Mouse (Mus musculus): ENCODE data around the gene Nanog. TPM values are rescaled to one million over a fixed set of nuclear protein-coding genes. Genes with fewer than 3 reads are reported as not detected.
"Not testable (repeated sequence)": the region's sequence is repeated elsewhere in the genome, so short reads cannot be mapped to it uniquely, and the experiment has no call there.

Gene Nanog
- polyA plus RNA-seq, 1 experiment from 2014 or later, result 0.11 TPM

GRCm38 (mm10) chr6:122695398-122695797, 11.9 kb upstream of the Nanog start:
- Histone ChIP-seq H3K9ac (ENCODE audit: low read depth, low read length) (no peak overlapping the region), H3K4me2 (ENCODE audit: low read depth, low read length) (no peak overlapping the region), H3K27me3 (replicated peaks; ENCODE audit: control insufficient read depth, insufficient read depth, low read length) (no peaks in the 10 kb centered on the region), H3K4me1 (ENCODE audit: control insufficient read depth, insufficient read depth, low read length) (no peaks in the 10 kb centered on the region), H3K36me3 (ENCODE audit: control insufficient read depth, insufficient read depth, low read length) (no peaks in the 10 kb centered on the region), H3K4me3 (ENCODE audit: low read depth, low read length) (no peak overlapping the region), H3K27ac (replicated peaks; ENCODE audit: low read depth, low read length) (no peak overlapping the region), H3K9me3 (ENCODE audit: control insufficient read depth, low read length) (no peaks in the 10 kb centered on the region)
- DNase-seq (ENCODE audit: low spot score) (no peak), ATAC-seq (ENCODE audit: low read depth) (no peak)
- 88% methylated on average over 3 of the region's 3 CpGs for WGBS

DNA sequence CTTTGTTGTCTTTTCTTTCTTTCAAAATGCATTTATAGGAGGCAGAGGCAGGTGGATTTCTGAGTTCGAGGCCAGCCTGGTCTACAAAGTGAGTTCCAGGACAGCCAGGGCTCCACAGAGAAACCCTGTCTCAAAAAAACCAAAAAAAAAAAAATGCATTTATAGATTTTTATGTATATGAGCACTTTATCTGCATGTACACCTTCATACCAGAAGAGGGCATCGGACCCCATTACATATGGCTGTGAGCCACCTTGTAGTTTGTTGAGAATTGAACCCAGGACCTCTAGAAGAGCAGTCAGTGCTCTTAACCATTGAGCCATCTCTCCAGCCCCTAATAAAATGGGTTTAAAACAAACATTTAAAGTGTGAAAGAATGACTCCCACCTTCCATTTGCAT, 7.7 kb upstream of the Nanog start:
- 79% methylated on average over 2 of the region's 2 CpGs for WGBS
- not testable (repeated sequence) for H3K4me2 ChIP-seq (ENCODE audit: low read depth, low read length); H3K9me3 ChIP-seq (ENCODE audit: control insufficient read depth, low read length); ATAC-seq (ENCODE audit: low read depth); H3K4me3 ChIP-seq (ENCODE audit: low read depth, low read length); H3K27me3 ChIP-seq (replicated peaks; ENCODE audit: control insufficient read depth, insufficient read depth, low read length); H3K36me3 ChIP-seq (ENCODE audit: control insufficient read depth, insufficient read depth, low read length); DNase-seq (ENCODE audit: low spot score); H3K9ac ChIP-seq (ENCODE audit: low read depth, low read length); H3K27ac ChIP-seq (replicated peaks; ENCODE audit: low read depth, low read length)
- H3K4me1 ChIP-seq (ENCODE audit: control insufficient read depth, insufficient read depth, low read length), result peaks cover 11% of the 10 kb centered on the region

GRCm38 (mm10) chr6:122701816-122702215, 5.5 kb upstream of the Nanog start:
- no peaks in the 10 kb centered on the region for H3K9me3 ChIP-seq (ENCODE audit: control insufficient read depth, low read length)
- H3K36me3 ChIP-seq (ENCODE audit: control insufficient read depth, insufficient read depth, low read length), result no peaks in the 10 kb centered on the region
- ATAC-seq (ENCODE audit: low read depth) (no peak), DNase-seq (ENCODE audit: low spot score) (peak; percentile 22)
- 69% methylated on average over 5 of the region's 5 CpGs for WGBS
- no peak overlapping the region for H3K4me2 ChIP-seq (ENCODE audit: low read depth, low read length)
- H3K4me3 ChIP-seq (ENCODE audit: low read depth, low read length), result no peak overlapping the region
- H3K9ac ChIP-seq (ENCODE audit: low read depth, low read length), result no peak overlapping the region; the same call in 1 of the 2 replicates
- H3K27me3 ChIP-seq (replicated peaks; ENCODE audit: control insufficient read depth, insufficient read depth, low read length), result no peaks in the 10 kb centered on the region
- peak overlapping the region; percentile 88 for H3K27ac ChIP-seq (replicated peaks; ENCODE audit: low read depth, low read length)
- peaks cover 11% of the 10 kb centered on the region for H3K4me1 ChIP-seq (ENCODE audit: control insufficient read depth, insufficient read depth, low read length)

- H3K4me2 ChIP-seq (ENCODE audit: low read depth, low read length), result peak overlapping the region; percentile 61
- H3K27me3 ChIP-seq (replicated peaks; ENCODE audit: control insufficient read depth, insufficient read depth, low read length), result no peaks in the 10 kb centered on the region
- ATAC-seq (ENCODE audit: low read depth) (peak; percentile 94), DNase-seq (ENCODE audit: low spot score) (peak; percentile 95)
- peaks cover 14% of the 10 kb centered on the region for H3K4me1 ChIP-seq (ENCODE audit: control insufficient read depth, insufficient read depth, low read length)
- H3K4me3 ChIP-seq (ENCODE audit: low read depth, low read length), result peak overlapping the region; percentile 33
- H3K9ac ChIP-seq (ENCODE audit: low read depth, low read length), result peak overlapping the region; percentile 58
- H3K9me3 ChIP-seq (ENCODE audit: control insufficient read depth, low read length), result no peaks in the 10 kb centered on the region
- H3K27ac ChIP-seq (replicated peaks; ENCODE audit: low read depth, low read length), result peak overlapping the region; percentile 88
- no peaks in the 10 kb centered on the region for H3K36me3 ChIP-seq (ENCODE audit: control insufficient read depth, insufficient read depth, low read length)
- WGBS, result 2% methylated on average over 20 of the region's 20 CpGs
Measured at GRCm38 (mm10) chr6:122702480-122703124, 4.7 kb upstream of the Nanog start.

DNA sequence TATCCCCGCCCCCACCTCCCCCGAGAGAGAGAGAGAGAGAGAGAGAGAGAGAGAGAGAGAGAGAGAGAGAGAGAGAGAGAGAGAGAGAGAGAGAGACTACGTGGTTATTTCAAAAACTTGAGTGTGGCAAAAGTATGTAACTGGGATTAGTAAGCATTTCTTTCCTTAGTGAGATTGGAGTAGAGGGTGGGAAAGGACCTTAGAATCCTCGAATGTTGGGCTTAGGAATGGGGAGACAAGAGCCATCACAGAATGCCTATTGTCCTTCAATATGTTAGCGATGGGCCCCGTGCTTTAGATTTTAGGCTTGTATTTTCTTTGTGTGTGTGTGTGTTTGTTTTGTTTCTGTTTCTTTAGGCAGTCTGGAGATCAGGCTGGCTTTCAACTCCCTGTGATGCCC, 4.0 kb upstream of the Nanog start:
- DNase-seq (ENCODE audit: low spot score), result no peak
- H3K9ac ChIP-seq (ENCODE audit: low read depth, low read length), result peak overlapping the region; percentile 58; the same call in 1 of the 2 replicates
- H3K27ac ChIP-seq (replicated peaks; ENCODE audit: low read depth, low read length), result peak overlapping the region; percentile 88

DNA sequence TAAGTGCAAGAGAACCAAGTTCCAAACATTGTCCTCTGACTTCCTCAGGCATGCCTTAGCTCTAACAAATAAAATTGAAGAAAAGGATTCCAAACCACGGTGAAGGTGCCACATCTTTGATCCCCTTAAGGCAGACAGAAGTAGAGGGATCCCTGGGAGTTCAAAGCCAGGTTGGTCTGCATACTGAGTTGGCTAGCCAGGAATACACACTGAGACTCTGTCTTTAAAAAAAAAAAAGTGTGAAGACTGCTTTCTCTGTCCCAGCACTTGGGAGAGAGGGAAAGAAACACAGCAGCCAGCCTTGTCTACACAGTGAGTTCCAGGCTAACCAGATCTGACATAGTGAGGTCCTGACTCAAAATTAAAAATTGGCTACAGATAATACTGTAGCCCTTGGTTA, 3.6 kb upstream of the Nanog start:
- no peak overlapping the region for H3K27ac ChIP-seq (replicated peaks; ENCODE audit: low read depth, low read length)
- no peaks in the 10 kb centered on the region for H3K9me3 ChIP-seq (ENCODE audit: control insufficient read depth, low read length)
- H3K9ac ChIP-seq (ENCODE audit: low read depth, low read length), result no peak overlapping the region
- peaks cover 14% of the 10 kb centered on the region for H3K4me1 ChIP-seq (ENCODE audit: control insufficient read depth, insufficient read depth, low read length)
- 0 out of 2 replicates have a peak, but pooled peaks cover 3% of the 10 kb centered on the region for H3K27me3 ChIP-seq (replicated peaks; ENCODE audit: control insufficient read depth, insufficient read depth, low read length)
- no peak for ATAC-seq (ENCODE audit: low read depth)
- WGBS, result 21% methylated on average over 1 of the region's 1 CpGs
- no peak for DNase-seq (ENCODE audit: low spot score)
- H3K4me3 ChIP-seq (ENCODE audit: low read depth, low read length), result no peak overlapping the region
- H3K4me2 ChIP-seq (ENCODE audit: low read depth, low read length), result peak overlapping the region; percentile 61; the same call in 1 of the 2 replicates
- H3K36me3 ChIP-seq (ENCODE audit: control insufficient read depth, insufficient read depth, low read length), result no peaks in the 10 kb centered on the region

More for the DNA sequence above, 4.0 kb upstream of the Nanog start:
- Histone ChIP-seq H3K36me3 (ENCODE audit: control insufficient read depth, insufficient read depth, low read length) (no peaks in the 10 kb centered on the region), H3K27me3 (replicated peaks; ENCODE audit: control insufficient read depth, insufficient read depth, low read length) (0 out of 2 replicates have a peak, but pooled peaks cover under 1% of the 10 kb centered on the region), H3K4me3 (ENCODE audit: low read depth, low read length) (peak overlapping the region; percentile 33), H3K4me2 (ENCODE audit: low read depth, low read length) (peak overlapping the region; percentile 61), H3K9me3 (ENCODE audit: control insufficient read depth, low read length) (no peaks in the 10 kb centered on the region), H3K4me1 (ENCODE audit: control insufficient read depth, insufficient read depth, low read length) (peaks cover 14% of the 10 kb centered on the region)
- 13% methylated on average over 6 of the region's 6 CpGs for WGBS
- no peak for ATAC-seq (ENCODE audit: low read depth)

DNA sequence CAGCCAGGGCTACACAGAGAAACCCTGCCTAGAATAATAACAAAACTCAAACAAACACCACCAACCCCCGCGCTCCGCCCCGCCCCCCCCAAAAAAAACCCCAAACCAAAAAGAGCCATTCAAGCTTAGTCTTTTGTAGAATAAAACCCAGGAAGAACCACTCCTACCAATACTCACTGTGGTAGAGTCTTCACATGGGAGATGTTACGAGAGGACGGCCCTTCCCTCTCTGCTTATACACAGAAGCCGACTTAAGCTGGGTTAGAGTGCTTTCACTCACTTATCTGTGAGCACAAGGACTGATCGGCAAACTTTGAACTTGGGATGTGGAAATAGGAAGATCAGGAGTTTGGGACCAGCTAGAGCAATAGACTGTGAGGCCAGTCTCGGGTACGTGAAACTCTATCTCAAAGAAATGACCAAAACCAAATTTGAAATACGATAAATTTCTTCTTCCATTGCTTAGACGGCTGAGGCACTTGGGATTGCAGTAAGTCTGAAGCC, 900 bp upstream of the Nanog start:
- WGBS, result 64% methylated on average over 12 of the region's 12 CpGs
- Histone ChIP-seq H3K27ac (replicated peaks; ENCODE audit: low read depth, low read length) (no peak overlapping the region), H3K4me3 (ENCODE audit: low read depth, low read length) (no peak overlapping the region), H3K27me3 (replicated peaks; ENCODE audit: control insufficient read depth, insufficient read depth, low read length) (0 out of 2 replicates have a peak, but pooled peaks cover 3% of the 10 kb centered on the region), H3K36me3 (ENCODE audit: control insufficient read depth, insufficient read depth, low read length) (no peaks in the 10 kb centered on the region), H3K4me2 (ENCODE audit: low read depth, low read length) (no peak overlapping the region), H3K9ac (ENCODE audit: low read depth, low read length) (no peak overlapping the region), H3K9me3 (ENCODE audit: control insufficient read depth, low read length) (no peaks in the 10 kb centered on the region), H3K4me1 (ENCODE audit: control insufficient read depth, insufficient read depth, low read length) (peaks cover 14% of the 10 kb centered on the region)
- DNase-seq (ENCODE audit: low spot score) (no peak), ATAC-seq (ENCODE audit: low read depth) (no peak)

GRCm38 (mm10) chr6:122708826-122709225, 1.5 kb downstream of the Nanog start:
- no peak for DNase-seq (ENCODE audit: low spot score)
- no peak for ATAC-seq (ENCODE audit: low read depth)
- WGBS, result 73% methylated on average over 4 of the region's 4 CpGs

GRCm38 (mm10) chr6:122711455-122711854, 4.2 kb downstream of the Nanog start:
- WGBS, result 78% methylated on average over 2 of the region's 2 CpGs
- no peak for DNase-seq (ENCODE audit: low spot score)

More at GRCm38 (mm10) chr6:122708826-122709225, 1.5 kb downstream of the Nanog start:
- Histone ChIP-seq H3K9ac (ENCODE audit: low read depth, low read length) (no peak overlapping the region), H3K27me3 (replicated peaks; ENCODE audit: control insufficient read depth, insufficient read depth, low read length) (0 out of 2 replicates have a peak, but pooled peaks cover 3% of the 10 kb centered on the region), H3K4me2 (ENCODE audit: low read depth, low read length) (no peak overlapping the region), H3K9me3 (ENCODE audit: control insufficient read depth, low read length) (no peaks in the 10 kb centered on the region), H3K27ac (replicated peaks; ENCODE audit: low read depth, low read length) (no peak overlapping the region), H3K4me3 (ENCODE audit: low read depth, low read length) (no peak overlapping the region), H3K4me1 (ENCODE audit: control insufficient read depth, insufficient read depth, low read length) (0 out of 2 replicates have a peak, but pooled peaks cover 3% of the 10 kb centered on the region), H3K36me3 (ENCODE audit: control insufficient read depth, insufficient read depth, low read length) (no peaks in the 10 kb centered on the region)

More at GRCm38 (mm10) chr6:122711455-122711854, 4.2 kb downstream of the Nanog start:
- H3K4me2 ChIP-seq (ENCODE audit: low read depth, low read length), result no peak overlapping the region
- 0 out of 2 replicates have a peak, but pooled peaks cover 3% of the 10 kb centered on the region for H3K4me1 ChIP-seq (ENCODE audit: control insufficient read depth, insufficient read depth, low read length)
- H3K36me3 ChIP-seq (ENCODE audit: control insufficient read depth, insufficient read depth, low read length), result no peaks in the 10 kb centered on the region
- H3K9ac ChIP-seq (ENCODE audit: low read depth, low read length), result no peak overlapping the region
- 0 out of 2 replicates have a peak, but pooled peaks cover 3% of the 10 kb centered on the region for H3K27me3 ChIP-seq (replicated peaks; ENCODE audit: control insufficient read depth, insufficient read depth, low read length)
- ATAC-seq (ENCODE audit: low read depth), result no peak
- H3K9me3 ChIP-seq (ENCODE audit: control insufficient read depth, low read length), result no peaks in the 10 kb centered on the region
- H3K4me3 ChIP-seq (ENCODE audit: low read depth, low read length), result no peak overlapping the region
- H3K27ac ChIP-seq (replicated peaks; ENCODE audit: low read depth, low read length), result no peak overlapping the region
